In the genomic region with DNA sequence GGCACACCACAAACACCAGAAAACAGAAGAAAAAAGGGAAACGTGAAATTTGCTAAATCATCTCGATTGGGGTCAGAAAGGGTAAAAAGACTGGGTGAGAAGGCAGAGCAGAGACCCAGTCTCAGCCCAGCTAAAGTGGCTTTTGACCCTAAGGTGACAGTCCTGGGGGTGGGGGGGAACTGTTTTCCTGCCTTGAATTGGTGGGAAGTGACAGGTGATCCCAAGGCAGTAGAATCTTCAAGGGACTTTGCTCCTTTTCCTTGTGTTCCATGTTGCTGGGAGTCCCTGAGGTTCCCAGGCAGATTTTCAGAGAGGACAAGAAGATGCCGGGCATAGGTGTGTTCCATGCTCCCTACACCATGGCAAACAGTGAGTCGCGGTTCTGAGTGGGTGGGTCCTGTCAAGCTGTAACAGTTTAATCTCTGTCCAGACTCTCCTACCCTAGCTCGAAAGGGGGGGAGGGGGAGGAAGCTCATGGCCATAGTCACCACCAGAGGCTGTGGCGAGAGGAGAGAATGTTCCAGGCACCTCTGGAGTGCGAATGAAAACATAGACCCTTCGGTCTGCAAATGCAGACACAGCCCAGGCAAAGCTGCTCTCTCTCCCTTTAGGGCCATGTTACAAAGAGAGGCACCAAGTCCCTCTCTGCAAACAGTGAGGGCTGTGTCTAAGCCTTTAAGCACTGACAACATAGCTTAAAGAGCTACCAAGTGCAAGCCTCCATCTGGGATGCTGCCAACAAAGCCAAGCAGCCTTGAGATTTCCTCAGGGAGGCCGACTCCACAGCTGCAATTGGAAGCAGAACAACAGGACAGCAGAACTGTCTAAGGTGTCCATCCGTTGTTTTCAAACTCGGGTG, we compare ENCODE assay signal across 10 mouse cellular contexts. TPM values are rescaled to one million over a fixed set of nuclear protein-coding genes. Genes with fewer than 3 reads are reported as not detected.
DNase-seq lines count a peak whose midpoint lies in the region; ATAC-seq and TF ChIP-seq lines count a peak whose summit lies in the region.
"Had no signal": no experiment of that assay in that cellular context is flagged by ENCODE, and none has a peak within 500 bp of the region (broad histone marks: within the 10 kb centered on the region; RNA-seq: fewer than 3 reads in every experiment).

No protein-coding gene starts in this region.

- whole genome bisulfite sequencing in limb, embryonic 11.5 days = 48% methylated on average over 12 of the region's 12 CpGs

- no peaks in the 10 kb centered on the region for H3K36me3 ChIP-seq in limb, embryonic 11.5 days (ENCODE audit: control insufficient read depth, insufficient read depth, low read length)
- H3K36me3 ChIP-seq in testis, adult 2 months (ENCODE audit: control insufficient read depth, insufficient read depth, low read length) = no peaks in the 10 kb centered on the region

- DNase-seq in gastrocnemius, adult 8-10 months (ENCODE audit: low spot score in 2 of 2) = peak; percentile 22 to 33
- no peak for DNase-seq in gastrocnemius, postnatal 4 days (ENCODE audit: low spot score in 2 of 2)
- DNase-seq in ovary, adult 18-20 months (ENCODE audit: low spot score) = peak; percentile 77
- no peak for DNase-seq in ovary, postnatal 10 days (ENCODE audit: low spot score)
- no peak for DNase-seq in limb, embryonic 11.5 days (ENCODE audit: low spot score)
- no peak for DNase-seq in left cerebral cortex, postnatal 25 days (ENCODE audit: low spot score in 2 of 2)

- no peak overlapping the region for H3K27ac ChIP-seq in limb, embryonic 11.5 days (replicated peaks; ENCODE audit: low read depth, low read length)
- peak overlapping the region; percentile 54 for H3K27ac ChIP-seq in testis, adult 2 months (ENCODE audit: control insufficient read depth, insufficient read depth, low read depth, low read length)

- no peak overlapping the region for H3K9ac ChIP-seq in limb, embryonic 11.5 days (ENCODE audit: low read length)

- TF ChIP-seq POLR2A in testis, adult 2 months (IDR thresholded peaks at IDR 0.05; ENCODE audit: control insufficient read depth, low read depth, low read length) = 0 out of 2 replicates have a peak, but pooled peaks have one; percentile 22

- no peak overlapping the region for H3K4me3 ChIP-seq in limb, embryonic 11.5 days (ENCODE audit: low read depth, low read length)
- H3K4me3 ChIP-seq in testis, adult 2 months (ENCODE audit: control insufficient read depth, low read depth, low read length) = peak overlapping the region; percentile 71

- H3K4me2 ChIP-seq in limb, embryonic 11.5 days (ENCODE audit: low read depth, severe bottlenecking) = 0 out of 2 replicates have a peak overlapping the region, but pooled peaks have one; percentile 1

- 0 out of 2 replicates have a peak, but pooled peaks cover 2% of the 10 kb centered on the region for H3K27me3 ChIP-seq in limb, embryonic 11.5 days (ENCODE audit: control insufficient read depth, insufficient read depth, low read length)
- no peaks in the 10 kb centered on the region for H3K27me3 ChIP-seq in testis, adult 2 months (ENCODE audit: control insufficient read depth, insufficient read depth, low read length)
- H3K27me3 ChIP-seq: CH12.LX had no signal

- ATAC-seq in limb, embryonic 11.5 days (ENCODE audit: insufficient number of reproducible peaks, low FRiP score, low TSS enrichment, low read depth) = no peak
- no peak for ATAC-seq in CD4-positive, CD25-positive, alpha-beta regulatory T cell, adult 4 months

- peaks cover 6% of the 10 kb centered on the region; the same call in 1 of the 2 replicates for H3K4me1 ChIP-seq in limb, embryonic 11.5 days (ENCODE audit: control insufficient read depth, insufficient read depth, low read length)
- peaks cover 22% of the 10 kb centered on the region for H3K4me1 ChIP-seq in testis, adult 2 months (ENCODE audit: control insufficient read depth, insufficient read depth, low read length)

- no peaks in the 10 kb centered on the region for H3K9me3 ChIP-seq in limb, embryonic 11.5 days (ENCODE audit: control insufficient read depth, low read length)

- intact Hi-C loops in left cerebral cortex, postnatal 25 days (cut with DNase I) = loop anchor here (1.0 to 2.0 kb wide), 2 partner anchors 120 to 141 kb away; no protein-coding TSS in a partner anchor

- no peak for TF ChIP-seq CTCF in testis, adult 2 months (IDR thresholded peaks at IDR 0.05; ENCODE audit: control insufficient read depth, insufficient read depth, insufficient replicate concordance, low read depth, low read length)

RNA-seq across cellular contexts. Expression of a gene that starts 3.2 kb away (rescaled TPM):
- total RNA-seq in gastrocnemius, adult 8-10 months (2022) = not detected
- total RNA-seq in gastrocnemius, postnatal 4 days (2021) = not detected
- polyA plus RNA-seq in limb, embryonic 11.5 days (2014; fragmentation: Nextera tagmentation; extraction: Ambion mirVana) = not detected in 2 replicates
- 513 and 515 TPM in 2 replicates for polyA plus RNA-seq in testis, adult 2 months (2012; rRNA removed)
- not detected for total RNA-seq in left cerebral cortex, postnatal 25 days (2021)
- not detected for polyA plus RNA-seq in CD4-positive, CD25-positive, alpha-beta regulatory T cell, adult 4 months (2017; shearing (Covaris generic))
- total RNA-seq: CH12.LX had no signal
- polyA plus RNA-seq: cortical plate, adult 2 months had no signal

RNA-seq across cellular contexts. Expression of a gene that starts 10.1 kb away (rescaled TPM):
- total RNA-seq in gastrocnemius, adult 8-10 months (2022) = 100 to 1,000 TPM in 1 of 4 experiments, 10 to 100 TPM in 3; 39.2 to 148 (median 53.2) TPM
- total RNA-seq in gastrocnemius, postnatal 4 days (2021) = 10 to 100 TPM; 11.5 to 12.0 TPM
- 11.6 and 12.2 TPM in 2 replicates for polyA plus RNA-seq in limb, embryonic 11.5 days (2014; fragmentation: Nextera tagmentation; extraction: Ambion mirVana)
- polyA plus RNA-seq in testis, adult 2 months (2012; rRNA removed) = 19.8 and 22.7 TPM in 2 replicates
- 10 to 100 TPM; 46.4 to 53.2 TPM for total RNA-seq in left cerebral cortex, postnatal 25 days (2021)
- polyA plus RNA-seq in CD4-positive, CD25-positive, alpha-beta regulatory T cell, adult 4 months (2017; shearing (Covaris generic)) = 10 to 100 TPM; 17.4 to 17.8 TPM

RNA-seq across cellular contexts. Expression of a gene that starts 21.8 kb away (rescaled TPM):
- total RNA-seq in gastrocnemius, adult 8-10 months (2022) = not detected
- total RNA-seq in gastrocnemius, postnatal 4 days (2021) = not detected
- polyA plus RNA-seq in limb, embryonic 11.5 days (2014; fragmentation: Nextera tagmentation; extraction: Ambion mirVana) = not detected in 2 replicates
- polyA plus RNA-seq in testis, adult 2 months (2012; rRNA removed) = not detected in 2 replicates
- total RNA-seq in left cerebral cortex, postnatal 25 days (2021) = not detected
- polyA plus RNA-seq in CD4-positive, CD25-positive, alpha-beta regulatory T cell, adult 4 months (2017; shearing (Covaris generic)) = not detected
- total RNA-seq: CH12.LX had no signal
- polyA plus RNA-seq: cortical plate, adult 2 months had no signal

RNA-seq across cellular contexts. Expression of a gene that starts 33.2 kb away (rescaled TPM):
- not detected for total RNA-seq in gastrocnemius, adult 8-10 months (2022)
- not detected for total RNA-seq in gastrocnemius, postnatal 4 days (2021)
- not detected in 2 replicates for polyA plus RNA-seq in limb, embryonic 11.5 days (2014; fragmentation: Nextera tagmentation; extraction: Ambion mirVana)
- polyA plus RNA-seq in testis, adult 2 months (2012; rRNA removed) = 2.5 and 4.1 TPM in 2 replicates
- total RNA-seq in left cerebral cortex, postnatal 25 days (2021) = not detected
- not detected for polyA plus RNA-seq in CD4-positive, CD25-positive, alpha-beta regulatory T cell, adult 4 months (2017; shearing (Covaris generic))
- total RNA-seq: CH12.LX had no signal
- polyA plus RNA-seq: cortical plate, adult 2 months had no signal

RNA-seq across cellular contexts. Expression of a gene that starts 48.0 kb away (rescaled TPM):
- not detected for total RNA-seq in gastrocnemius, adult 8-10 months (2022)
- not detected for total RNA-seq in gastrocnemius, postnatal 4 days (2021)
- 0.26 and 0.36 TPM in 2 replicates for polyA plus RNA-seq in limb, embryonic 11.5 days (2014; fragmentation: Nextera tagmentation; extraction: Ambion mirVana)
- polyA plus RNA-seq in testis, adult 2 months (2012; rRNA removed) = 0.10 TPM in 1 of 2 replicates, not detected in the other
- total RNA-seq in left cerebral cortex, postnatal 25 days (2021) = 1 to 10 TPM; 1.4 to 2.8 TPM
- polyA plus RNA-seq in CD4-positive, CD25-positive, alpha-beta regulatory T cell, adult 4 months (2017; shearing (Covaris generic)) = 1 to 10 TPM; 1.1 to 1.3 TPM

Comparison
In these comparisons a context has a peak if more than half of its experiments do, and no peak if none do; other contexts are left out.
1. DNase-seq: peak in gastrocnemius, adult 8-10 months (2 of 2) and ovary, adult 18-20 months (single experiment); none in gastrocnemius, postnatal 4 days (0 of 2), ovary, postnatal 10 days (single experiment), limb, embryonic 11.5 days (single experiment) and left cerebral cortex, postnatal 25 days (0 of 2).